In genomic region chr17:62606681-62607080, GRCm38 (mm10) we compare ENCODE assay signal across 21 mouse cellular contexts.
DNase-seq lines count a peak whose midpoint lies in the region; ATAC-seq and TF ChIP-seq lines count a peak whose summit lies in the region.
"Had no signal": no experiment of that assay in that cellular context is flagged by ENCODE, and none has a peak within 500 bp of the region (broad histone marks: within the 10 kb centered on the region; RNA-seq: fewer than 3 reads in every experiment).

No protein-coding gene starts in this region.

- no peak for TF ChIP-seq CTCF in midbrain, postnatal 0 days (IDR thresholded peaks at IDR 0.05)

- H3K4me1 ChIP-seq in midbrain, embryonic 11.5 days (ENCODE audit: control insufficient read depth, insufficient read depth, low read length) = peaks cover 3% of the 10 kb centered on the region; the same call in 1 of the 2 replicates
- H3K4me1 ChIP-seq in midbrain, postnatal 0 days (ENCODE audit: insufficient read depth, low read length) = no peaks in the 10 kb centered on the region; the same call in 1 of the 2 replicates
- H3K4me1 ChIP-seq in hindbrain, embryonic 14.5 days (replicated peaks; ENCODE audit: control insufficient read depth, insufficient read depth, low read length) = peaks cover 22% of the 10 kb centered on the region
- peaks cover 20% of the 10 kb centered on the region for H3K4me1 ChIP-seq in midbrain, embryonic 16.5 days (ENCODE audit: control insufficient read depth, insufficient read depth, low read length)
- H3K4me1 ChIP-seq: heart, embryonic 15.5 days; liver, embryonic 15.5 days; stomach, embryonic 15.5 days had no signal

- no peak overlapping the region for H3K9ac ChIP-seq in midbrain, embryonic 11.5 days (ENCODE audit: low read length)
- H3K9ac ChIP-seq in midbrain, postnatal 0 days (replicated peaks; ENCODE audit: low read length, poor library complexity, severe bottlenecking) = no peak overlapping the region
- H3K9ac ChIP-seq in hindbrain, embryonic 14.5 days = no peak overlapping the region
- no peak overlapping the region for H3K9ac ChIP-seq in midbrain, embryonic 16.5 days (ENCODE audit: low read depth, low read length)
- H3K9ac ChIP-seq: embryonic facial prominence, embryonic 12.5 days; heart, embryonic 15.5 days; limb, embryonic 15.5 days; liver, embryonic 15.5 days; stomach, embryonic 15.5 days had no signal

- 88% methylated on average over 6 of the region's 6 CpGs for WGBS in midbrain, embryonic 11.5 days
- 74% methylated on average over 6 of the region's 6 CpGs for WGBS in midbrain, postnatal 0 days
- whole genome bisulfite sequencing in hindbrain, embryonic 14.5 days = 76% methylated on average over 6 of the region's 6 CpGs
- WGBS in midbrain, embryonic 16.5 days = 71% methylated on average over 6 of the region's 6 CpGs

- H3K27ac ChIP-seq in midbrain, embryonic 11.5 days (ENCODE audit: low read depth, low read length) = no peak overlapping the region
- H3K27ac ChIP-seq in midbrain, postnatal 0 days (ENCODE audit: low read depth, low read length) = no peak overlapping the region
- no peak overlapping the region for H3K27ac ChIP-seq in hindbrain, embryonic 14.5 days
- no peak overlapping the region for H3K27ac ChIP-seq in midbrain, embryonic 16.5 days (ENCODE audit: low read length)
- H3K27ac ChIP-seq: embryonic facial prominence, embryonic 12.5 days; heart, embryonic 15.5 days; kidney, postnatal 0 days; limb, embryonic 15.5 days; liver, embryonic 15.5 days; stomach, embryonic 15.5 days had no signal

- no peak overlapping the region for H3K4me3 ChIP-seq in midbrain, embryonic 11.5 days (ENCODE audit: low read depth, low read length)
- H3K4me3 ChIP-seq in midbrain, postnatal 0 days (ENCODE audit: low read depth, low read length) = no peak overlapping the region
- no peak overlapping the region for H3K4me3 ChIP-seq in hindbrain, embryonic 14.5 days (replicated peaks; ENCODE audit: low read length)
- H3K4me3 ChIP-seq in midbrain, embryonic 16.5 days (ENCODE audit: low read depth, low read length) = no peak overlapping the region
- H3K4me3 ChIP-seq: embryonic facial prominence, embryonic 12.5 days; heart, embryonic 15.5 days; limb, embryonic 15.5 days; liver, embryonic 15.5 days; stomach, embryonic 15.5 days had no signal

- H3K9me3 ChIP-seq in midbrain, embryonic 11.5 days (ENCODE audit: control insufficient read depth, low read length) = no peaks in the 10 kb centered on the region
- H3K9me3 ChIP-seq in midbrain, postnatal 0 days (ENCODE audit: low read length) = no peaks in the 10 kb centered on the region
- no peaks in the 10 kb centered on the region for H3K9me3 ChIP-seq in hindbrain, embryonic 14.5 days (ENCODE audit: control insufficient read depth, low read length)
- no peaks in the 10 kb centered on the region for H3K9me3 ChIP-seq in midbrain, embryonic 16.5 days (replicated peaks; ENCODE audit: control insufficient read depth, low read length, poor library complexity, severe bottlenecking)
- H3K9me3 ChIP-seq: embryonic facial prominence, embryonic 12.5 days; heart, embryonic 15.5 days; limb, embryonic 15.5 days; liver, embryonic 15.5 days; stomach, embryonic 15.5 days had no signal

- peak; percentile 20; the same call in 1 of the 2 replicates for ATAC-seq in cerebellum, adult (ENCODE audit: insufficient number of reproducible peaks, low FRiP score, low TSS enrichment)
- ATAC-seq in midbrain, embryonic 11.5 days (ENCODE audit: low FRiP score) = peak; percentile 47
- no peak for ATAC-seq in midbrain, postnatal 0 days (ENCODE audit: low FRiP score)
- peak; percentile 41; the same call in 1 of the 2 replicates for ATAC-seq in hindbrain, embryonic 14.5 days (ENCODE audit: low FRiP score)
- ATAC-seq in midbrain, embryonic 16.5 days = peak; percentile 54; the same call in 1 of the 2 replicates
- ATAC-seq: activated CD4-positive, CD25-positive, alpha-beta regulatory T cell, adult 4 months had no signal

- no peaks in the 10 kb centered on the region for H3K36me3 ChIP-seq in midbrain, embryonic 11.5 days (ENCODE audit: control insufficient read depth, insufficient read depth, low read length)
- no peaks in the 10 kb centered on the region for H3K36me3 ChIP-seq in midbrain, postnatal 0 days (ENCODE audit: insufficient read depth, low read length)
- no peaks in the 10 kb centered on the region for H3K36me3 ChIP-seq in hindbrain, embryonic 14.5 days (replicated peaks; ENCODE audit: control insufficient read depth, insufficient read depth)
- H3K36me3 ChIP-seq in midbrain, embryonic 16.5 days (ENCODE audit: control insufficient read depth, insufficient read depth, low read length) = no peaks in the 10 kb centered on the region
- H3K36me3 ChIP-seq: G1E; heart, embryonic 15.5 days; liver, embryonic 15.5 days had no signal

- no peaks in the 10 kb centered on the region for H3K27me3 ChIP-seq in midbrain, embryonic 11.5 days (ENCODE audit: control insufficient read depth, insufficient read depth, low read length)
- no peaks in the 10 kb centered on the region for H3K27me3 ChIP-seq in midbrain, postnatal 0 days (ENCODE audit: insufficient read depth, low read length)
- no peaks in the 10 kb centered on the region for H3K27me3 ChIP-seq in hindbrain, embryonic 14.5 days (ENCODE audit: control insufficient read depth, insufficient read depth, low read length)
- no peaks in the 10 kb centered on the region for H3K27me3 ChIP-seq in midbrain, embryonic 16.5 days (ENCODE audit: control insufficient read depth, insufficient read depth, low read depth, low read length)
- H3K27me3 ChIP-seq: embryonic facial prominence, embryonic 12.5 days; heart, embryonic 15.5 days; limb, embryonic 15.5 days; liver, embryonic 15.5 days; stomach, embryonic 15.5 days had no signal

- DNase-seq in cerebellum, postnatal 4 days (ENCODE audit: low spot score in 2 of 2) = no peak
- DNase-seq in midbrain, embryonic 11.5 days (ENCODE audit: low spot score, missing footprints) = no peak
- no peak for DNase-seq in midbrain, postnatal 0 days (ENCODE audit: low spot score)
- no peak for DNase-seq in hindbrain, embryonic 14.5 days (ENCODE audit: low spot score)
- DNase-seq in layer of hippocampus, adult 18-20 months (ENCODE audit: low spot score in 2 of 2) = no peak
- no peak for DNase-seq in heart, adult 18-20 months
- DNase-seq: gastrocnemius, postnatal 25 days; heart, postnatal 4 days; kidney, adult 18-20 months; thymus, adult 18-20 months; thymus, postnatal 4 days had no signal

- H3K4me2 ChIP-seq in midbrain, embryonic 11.5 days = no peak overlapping the region
- no peak overlapping the region for H3K4me2 ChIP-seq in midbrain, postnatal 0 days (ENCODE audit: low read depth, low read length, poor library complexity, severe bottlenecking)
- H3K4me2 ChIP-seq in hindbrain, embryonic 14.5 days (replicated peaks) = no peak overlapping the region
- H3K4me2 ChIP-seq in midbrain, embryonic 16.5 days (ENCODE audit: low read length) = no peak overlapping the region
- H3K4me2 ChIP-seq: embryonic facial prominence, embryonic 12.5 days; heart, embryonic 15.5 days; limb, embryonic 15.5 days; liver, embryonic 15.5 days; stomach, embryonic 15.5 days had no signal
